Mouse (Mus musculus): ENCODE results near the gene Cdc42bpb. TPM values are rescaled to one million over a fixed set of nuclear protein-coding genes. Genes with fewer than 3 reads are reported as not detected.
A peak's percentile ranks its signal among the peaks of the same experiment; 100 is the strongest.

Gene Cdc42bpb
- total and polyA plus RNA-seq, 2 experiments = 19.5 to 122 TPM

DNA sequence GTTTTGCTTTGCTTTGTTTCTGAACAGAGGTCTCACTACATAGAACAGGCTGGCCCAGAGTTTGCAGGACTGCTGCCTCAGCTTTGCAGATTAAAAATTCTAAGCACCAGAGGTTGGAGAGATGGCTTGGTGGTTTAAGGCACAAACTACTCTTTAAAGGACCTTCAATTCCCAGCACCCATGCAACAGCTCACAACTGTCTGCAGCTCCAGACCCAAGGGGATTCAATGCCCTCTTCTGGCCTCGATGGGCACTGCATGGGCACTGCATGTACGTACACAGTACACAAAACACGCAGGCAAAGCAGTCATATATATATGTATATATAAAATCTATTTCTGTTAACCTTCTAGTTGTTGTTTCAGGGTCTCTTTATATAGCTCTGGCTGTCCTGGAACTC, 13.3 kb downstream of the Cdc42bpb start:
- Histone ChIP-seq H3K27ac (replicated peaks; ENCODE audit: insufficient read depth, low read depth, low read length) (no peak overlapping the region), H3K4me1 (ENCODE audit: control insufficient read depth, insufficient read depth, low read length) (peaks cover 42% of the 10 kb centered on the region), H3K27me3 (ENCODE audit: control insufficient read depth, insufficient read depth, low read length) (no peaks in the 10 kb centered on the region), H3K79me2 (ENCODE audit: control insufficient read depth, insufficient read depth, low read length) (peaks cover 73% of the 10 kb centered on the region), H3K9ac (ENCODE audit: low read depth, low read length) (no peak overlapping the region), H3K36me3 (ENCODE audit: control insufficient read depth, insufficient read depth, low read length) (no peaks in the 10 kb centered on the region), H3K4me3 (ENCODE audit: insufficient read depth, low read depth, low read length) (no peak overlapping the region)
- TF ChIP-seq CTCF (IDR thresholded peaks at IDR 0.05; ENCODE audit: low read depth, low read length) (peak; percentile 62), POLR2A (IDR thresholded peaks at IDR 0.05; ENCODE audit: extremely low read depth, insufficient read depth, low read length) (no peak)
- DNase-seq (ENCODE audit: extremely low read depth, low read depth, low spot score) = no peak
- WGBS = 89% methylated on average over 3 of the region's 3 CpGs

DNA sequence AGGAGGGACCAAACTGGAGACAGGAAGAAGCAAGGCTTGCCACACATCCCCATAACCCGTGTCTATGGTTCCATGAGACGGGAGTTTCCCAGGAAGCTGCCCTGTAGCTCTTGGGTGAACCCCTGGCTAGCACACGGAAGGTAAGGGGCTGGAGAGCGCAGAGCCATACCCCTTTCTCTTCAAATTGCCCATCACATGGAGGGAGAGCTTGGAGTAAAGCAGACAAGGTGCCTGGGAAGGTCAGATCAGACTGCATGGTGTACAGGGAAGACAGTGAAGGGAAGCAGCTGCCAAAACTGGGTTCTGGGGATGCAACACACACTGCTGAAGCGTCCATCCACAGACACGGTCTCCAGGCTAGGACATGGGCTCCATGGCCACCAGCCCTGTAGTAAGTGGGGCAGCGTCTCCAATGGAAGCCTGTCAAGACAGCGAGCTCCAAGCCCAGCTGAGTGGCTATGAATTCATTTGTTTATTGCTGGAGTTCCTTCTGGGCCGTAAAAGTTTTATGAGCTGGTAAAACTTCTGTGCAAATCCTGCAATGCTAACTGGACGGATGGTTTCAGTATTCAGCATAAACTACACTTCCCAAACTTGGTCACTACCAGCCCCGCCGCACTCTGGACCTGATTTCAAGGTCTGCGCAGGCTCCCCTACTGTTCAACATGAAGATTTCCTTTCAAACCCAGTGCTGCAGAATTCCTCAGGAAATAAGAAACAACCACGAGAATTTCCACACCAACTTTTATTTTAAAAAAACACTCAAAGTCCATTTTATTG, 16.0 kb downstream of the Cdc42bpb start:
- H3K9ac ChIP-seq (ENCODE audit: low read depth, low read length) = peak overlapping the region; percentile 13; the same call in 1 of the 2 replicates
- H3K36me3 ChIP-seq (ENCODE audit: control insufficient read depth, insufficient read depth, low read length) = no peaks in the 10 kb centered on the region
- WGBS = 52% methylated on average over 14 of the region's 14 CpGs
- no peak overlapping the region for H3K4me3 ChIP-seq (ENCODE audit: insufficient read depth, low read depth, low read length)
- H3K4me1 ChIP-seq (ENCODE audit: control insufficient read depth, insufficient read depth, low read length) = peaks cover 32% of the 10 kb centered on the region
- peaks cover 63% of the 10 kb centered on the region for H3K79me2 ChIP-seq (ENCODE audit: control insufficient read depth, insufficient read depth, low read length)
- H3K27ac ChIP-seq (replicated peaks; ENCODE audit: insufficient read depth, low read depth, low read length) = no peak overlapping the region
- TF ChIP-seq CTCF (IDR thresholded peaks at IDR 0.05; ENCODE audit: low read depth, low read length) (no peak), POLR2A (IDR thresholded peaks at IDR 0.05; ENCODE audit: extremely low read depth, insufficient read depth, low read length) (no peak)
- H3K27me3 ChIP-seq (ENCODE audit: control insufficient read depth, insufficient read depth, low read length) = no peaks in the 10 kb centered on the region
- peak; percentile 65 for DNase-seq (ENCODE audit: extremely low read depth, low read depth, low spot score)

DNA sequence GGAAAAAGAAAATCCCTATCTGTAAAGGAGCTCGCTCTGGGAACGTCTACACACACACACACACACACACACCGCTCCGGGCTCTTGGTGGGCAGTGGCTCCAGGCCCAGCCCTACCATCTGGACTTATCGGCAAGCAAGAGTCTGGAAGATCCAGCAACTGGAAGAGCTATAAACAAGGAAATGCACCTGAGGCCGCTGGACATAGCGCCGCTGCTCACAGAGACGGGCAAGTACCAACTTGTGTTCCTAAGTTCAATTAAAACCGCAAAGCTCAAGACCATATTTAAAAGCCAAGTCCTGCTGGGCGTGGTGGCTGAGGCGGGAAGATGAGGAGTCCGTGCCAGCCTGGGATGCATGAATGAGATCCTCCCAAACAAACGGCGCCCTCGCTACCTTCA, 16.8 kb downstream of the Cdc42bpb start:
- H3K4me1 ChIP-seq (ENCODE audit: control insufficient read depth, insufficient read depth, low read length) = peaks cover 39% of the 10 kb centered on the region
- 78% methylated on average over 16 of the region's 16 CpGs for WGBS
- peak; percentile 26 for DNase-seq (ENCODE audit: extremely low read depth, low read depth, low spot score)
- no peaks in the 10 kb centered on the region for H3K36me3 ChIP-seq (ENCODE audit: control insufficient read depth, insufficient read depth, low read length)
- peaks cover 71% of the 10 kb centered on the region for H3K79me2 ChIP-seq (ENCODE audit: control insufficient read depth, insufficient read depth, low read length)
- TF ChIP-seq CTCF (IDR thresholded peaks at IDR 0.05; ENCODE audit: low read depth, low read length) = no peak
- TF ChIP-seq POLR2A (IDR thresholded peaks at IDR 0.05; ENCODE audit: extremely low read depth, insufficient read depth, low read length) = no peak
- no peak overlapping the region for H3K4me3 ChIP-seq (ENCODE audit: insufficient read depth, low read depth, low read length)
- H3K27ac ChIP-seq (replicated peaks; ENCODE audit: insufficient read depth, low read depth, low read length) = no peak overlapping the region
- H3K9ac ChIP-seq (ENCODE audit: low read depth, low read length) = no peak overlapping the region
- no peaks in the 10 kb centered on the region for H3K27me3 ChIP-seq (ENCODE audit: control insufficient read depth, insufficient read depth, low read length)

DNA sequence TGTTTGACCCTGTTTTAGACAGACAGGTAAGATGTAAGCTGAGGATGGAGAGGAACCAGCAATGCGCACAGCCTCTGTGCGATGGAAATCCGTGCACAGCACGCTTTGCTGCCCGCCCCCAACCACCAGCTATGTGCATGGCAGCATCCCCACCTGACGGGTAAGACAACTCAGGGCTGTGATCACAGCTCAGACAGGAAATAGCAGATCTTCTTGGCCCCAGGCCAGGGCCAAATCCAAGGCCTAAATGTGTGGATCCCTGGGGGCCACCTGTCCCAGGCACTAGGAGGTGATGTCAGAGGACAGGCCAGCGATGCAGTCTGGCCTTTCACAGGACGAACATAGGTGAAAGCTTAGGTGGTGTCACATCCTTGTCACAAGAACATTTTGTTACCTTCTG, 21.3 kb downstream of the Cdc42bpb start:
- no peak overlapping the region for H3K4me3 ChIP-seq (ENCODE audit: insufficient read depth, low read depth, low read length)
- no peaks in the 10 kb centered on the region for H3K27me3 ChIP-seq (ENCODE audit: control insufficient read depth, insufficient read depth, low read length)
- H3K36me3 ChIP-seq (ENCODE audit: control insufficient read depth, insufficient read depth, low read length) = no peaks in the 10 kb centered on the region
- no peak overlapping the region for H3K9ac ChIP-seq (ENCODE audit: low read depth, low read length)
- DNase-seq (ENCODE audit: extremely low read depth, low read depth, low spot score) = no peak
- peaks cover 55% of the 10 kb centered on the region for H3K4me1 ChIP-seq (ENCODE audit: control insufficient read depth, insufficient read depth, low read length)
- WGBS = 82% methylated on average over 8 of the region's 8 CpGs
- H3K79me2 ChIP-seq (ENCODE audit: control insufficient read depth, insufficient read depth, low read length) = peaks cover 76% of the 10 kb centered on the region
- no peak overlapping the region for H3K27ac ChIP-seq (replicated peaks; ENCODE audit: insufficient read depth, low read depth, low read length)
- TF ChIP-seq POLR2A (IDR thresholded peaks at IDR 0.05; ENCODE audit: extremely low read depth, insufficient read depth, low read length) (no peak), CTCF (IDR thresholded peaks at IDR 0.05; ENCODE audit: low read depth, low read length) (no peak)

DNA sequence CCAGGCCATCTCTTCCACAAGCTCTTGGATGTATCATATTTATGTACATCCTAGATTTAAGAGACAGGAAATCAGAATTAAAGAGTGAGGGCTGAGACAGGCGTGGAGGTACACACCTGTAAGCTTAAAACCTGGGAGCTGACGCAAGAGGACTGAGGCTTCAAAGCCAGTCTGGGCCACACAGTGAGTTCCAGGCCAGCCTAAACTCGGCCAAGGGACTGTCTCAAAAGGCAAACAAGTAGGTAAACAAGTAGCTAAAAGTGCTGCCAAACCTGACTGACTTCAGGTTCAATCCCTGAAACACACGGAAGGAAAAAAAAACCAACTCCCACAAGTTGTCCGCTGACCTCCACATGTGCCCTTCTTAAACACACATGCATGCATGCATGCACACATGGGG, 23.4 kb downstream of the Cdc42bpb start:
- no peak for TF ChIP-seq CTCF (IDR thresholded peaks at IDR 0.05; ENCODE audit: low read depth, low read length)
- TF ChIP-seq POLR2A (IDR thresholded peaks at IDR 0.05; ENCODE audit: extremely low read depth, insufficient read depth, low read length) = no peak
- peaks cover 69% of the 10 kb centered on the region for H3K79me2 ChIP-seq (ENCODE audit: control insufficient read depth, insufficient read depth, low read length)
- H3K4me1 ChIP-seq (ENCODE audit: control insufficient read depth, insufficient read depth, low read length) = peaks cover 44% of the 10 kb centered on the region
- H3K36me3 ChIP-seq (ENCODE audit: control insufficient read depth, insufficient read depth, low read length) = no peaks in the 10 kb centered on the region
- no peaks in the 10 kb centered on the region for H3K27me3 ChIP-seq (ENCODE audit: control insufficient read depth, insufficient read depth, low read length)
- WGBS = 28% methylated on average over 5 of the region's 5 CpGs
- H3K27ac ChIP-seq (replicated peaks; ENCODE audit: insufficient read depth, low read depth, low read length) = peak overlapping the region; percentile 73
- peak; percentile 98 for DNase-seq (ENCODE audit: extremely low read depth, low read depth, low spot score)
- no peak overlapping the region for H3K9ac ChIP-seq (ENCODE audit: low read depth, low read length)
- no peak overlapping the region for H3K4me3 ChIP-seq (ENCODE audit: insufficient read depth, low read depth, low read length)

DNA sequence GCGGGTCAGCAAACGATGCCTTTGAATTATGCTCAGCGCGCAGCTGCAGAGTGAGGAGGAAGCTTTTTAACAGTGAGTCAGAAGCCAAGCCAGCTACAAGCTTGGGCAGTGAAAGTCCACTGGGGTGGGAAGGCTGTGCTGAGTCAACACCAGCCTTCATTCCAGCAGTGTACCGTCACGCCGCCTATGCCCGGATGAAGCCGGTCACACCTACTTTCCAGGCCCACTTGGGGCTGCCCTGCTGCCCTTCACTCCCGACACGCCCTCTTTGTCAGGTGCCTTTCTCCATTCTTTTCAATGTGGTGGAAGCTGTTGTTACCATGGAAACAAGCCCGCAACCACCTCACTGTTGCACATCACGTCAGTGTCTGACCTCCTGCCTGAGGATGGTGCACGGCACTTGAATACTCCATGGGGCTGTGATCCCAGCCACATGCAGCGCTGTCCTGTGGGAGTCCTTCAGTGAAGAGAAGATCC, 24.0 kb downstream of the Cdc42bpb start:
- DNase-seq (ENCODE audit: extremely low read depth, low read depth, low spot score) = peak; percentile 83
- Histone ChIP-seq H3K9ac (ENCODE audit: low read depth, low read length) (0 out of 2 replicates have a peak overlapping the region, but pooled peaks have one; percentile 9), H3K79me2 (ENCODE audit: control insufficient read depth, insufficient read depth, low read length) (peaks cover 74% of the 10 kb centered on the region), H3K36me3 (ENCODE audit: control insufficient read depth, insufficient read depth, low read length) (no peaks in the 10 kb centered on the region), H3K27me3 (ENCODE audit: control insufficient read depth, insufficient read depth, low read length) (no peaks in the 10 kb centered on the region), H3K4me3 (ENCODE audit: insufficient read depth, low read depth, low read length) (no peak overlapping the region), H3K27ac (replicated peaks; ENCODE audit: insufficient read depth, low read depth, low read length) (peak overlapping the region; percentile 69), H3K4me1 (ENCODE audit: control insufficient read depth, insufficient read depth, low read length) (peaks cover 43% of the 10 kb centered on the region)
- TF ChIP-seq POLR2A (IDR thresholded peaks at IDR 0.05; ENCODE audit: extremely low read depth, insufficient read depth, low read length) (no peak), CTCF (IDR thresholded peaks at IDR 0.05; ENCODE audit: low read depth, low read length) (no peak)
- WGBS = 23% methylated on average over 15 of the region's 15 CpGs

All from liver, adult 2 months (tissue).